Mouse (Mus musculus) CH12.LX (cell line): ENCODE results near the gene Car1. TPM values are rescaled to one million over a fixed set of nuclear protein-coding genes. Genes with fewer than 3 reads are reported as not detected.
"Not testable (repeated sequence)": the region's sequence is repeated elsewhere in the genome, so short reads cannot be mapped to it uniquely, and the experiment has no call there.

Experiments
- DNase-seq: peaks from one replicate; pipeline ENCODE4 v3.0.0-alpha.2; 2013; ENCODE audit errors: extremely low read depth
- H3K27ac ChIP-seq: 2 replicates; pipeline ENCODE4 v1.5.1; 2012; ENCODE audit warnings: low read depth, mild to moderate bottlenecking, control low read depth, moderate library complexity; ENCODE audit not compliant: insufficient read depth
- H3K27me3 ChIP-seq: replicated peaks from 2 replicates; pipeline ENCODE3; 2012; ENCODE audit warnings: inconsistent platforms
- H3K36me3 ChIP-seq, 2 experiments: replicated peaks in 1 of 2; 2 replicates each; pipeline versions ENCODE3 to v1.6.1; 2012; ENCODE audit warnings: inconsistent platforms in 1 of 2, low read length in 1 of 2, mild to moderate bottlenecking in 1 of 2, mixed read lengths in 1 of 2, moderate library complexity in 1 of 2; ENCODE audit not compliant: control insufficient read depth in 1 of 2, insufficient read depth in 1 of 2
- H3K4me1 ChIP-seq, 2 experiments: 2 replicates each; pipeline ENCODE4 v1.6.1; 2012; ENCODE audit warnings: inconsistent platforms in 1 of 2, moderate library complexity in 1 of 2; ENCODE audit not compliant: insufficient read depth in 2 of 2, control insufficient read depth in 1 of 2
- H3K4me2 ChIP-seq: 2 replicates; pipeline ENCODE4 v1.6.1; 2012; ENCODE audit warnings: low read depth, mild to moderate bottlenecking, control low read depth; ENCODE audit not compliant: poor library complexity, insufficient read depth, severe bottlenecking
- H3K4me3 ChIP-seq, 3 experiments: fragments of 150-350 bp in 1 of 3; sonication (generic) in 1 of 3; replicated peaks in 1 of 3; 2 replicates each; pipeline versions ENCODE3 to v1.5.1; 2011 to 2012; ENCODE audit warnings: low read depth in 2 of 3, low read length in 2 of 3, mild to moderate bottlenecking in 2 of 3, moderate library complexity in 2 of 3, control low read depth in 1 of 3, improper control_type of control experiment in 1 of 3, inconsistent platforms in 1 of 3, mixed read lengths in 1 of 3; ENCODE audit not compliant: poor library complexity in 1 of 3
- H3K79me2 ChIP-seq: replicated peaks from 2 replicates; pipeline ENCODE4 v1.6.1; 2012; ENCODE audit warnings: mild to moderate bottlenecking, moderate library complexity; ENCODE audit not compliant: control insufficient read depth, poor library complexity, insufficient read depth, severe bottlenecking; ENCODE audit errors: extremely low read depth
- H3K9ac ChIP-seq: 2 replicates; pipeline ENCODE4 v1.6.1; 2012; ENCODE audit warnings: low read depth, mild to moderate bottlenecking, control low read depth, moderate library complexity; ENCODE audit not compliant: insufficient read depth
- H3K9me3 ChIP-seq: replicated peaks from 2 replicates; pipeline ENCODE3; 2012; ENCODE audit warnings: low read length, inconsistent platforms, mixed read lengths
- CTCF ChIP-seq, 2 experiments: IDR thresholded peaks in 1 of 2; conservative IDR thresholded peaks in 1 of 2; 2 replicates each; pipeline ENCODE4 v1.5.1; 2011 to 2012; ENCODE audit warnings: low read depth in 2 of 2, low read length in 2 of 2, improper control_type of control experiment in 1 of 2, inconsistent platforms in 1 of 2, mild to moderate bottlenecking in 1 of 2, moderate library complexity in 1 of 2
- E2F4 ChIP-seq: IDR thresholded peaks from 2 replicates; pipeline ENCODE4 v1.6.1; 2011; ENCODE audit warnings: low read depth, low read length, improper control_type of control experiment; ENCODE audit not compliant: insufficient replicate concordance
- JUN ChIP-seq: IDR thresholded peaks from 2 replicates; pipeline ENCODE4 v1.6.1; 2011; ENCODE audit warnings: low read depth, mild to moderate bottlenecking, low read length, improper control_type of control experiment, moderate library complexity; ENCODE audit not compliant: insufficient read depth
- NRF1 ChIP-seq: IDR thresholded peaks from 2 replicates; pipeline ENCODE4 v1.6.1; 2014; ENCODE audit warnings: low read depth, mild to moderate bottlenecking, inconsistent platforms, low read length, improper control_type of control experiment, moderate library complexity
- TCF12 ChIP-seq: IDR thresholded peaks from 2 replicates; pipeline ENCODE4 v1.6.1; 2014; ENCODE audit warnings: low read depth, mild to moderate bottlenecking, inconsistent platforms, low read length, improper control_type of control experiment
- dilution Hi-C: fragments of 300-500 bp; cut with MboI; formaldehyde crosslinking; loops from 2 replicates; pipeline ENCODE4 v1.14.3; 2020; ENCODE audit warnings: low sequenced_read_pairs; ENCODE audit not compliant: extremely low pct_unique_long_range_greater_than_20kb, extremely low pct_ligation_motif_present
- in situ Hi-C: fragments of 300-500 bp; cut with MboI; formaldehyde crosslinking; loops from 3 replicates; pipeline ENCODE4 v1.14.3; 2019; ENCODE audit warnings: low sequenced_read_pairs, low pct_ligation_motif_present, low pct_unique_long_range_greater_than_20kb, mixed read lengths
- polyA plus RNA-seq: library from polyadenylated mRNA; unstranded; fragments of >175 nt; gene quantifications from 2 replicates; pipeline ENCODE4 v1.2.1, GENCODE M21; 2012; ENCODE audit warnings: low read depth; ENCODE audit not compliant: insufficient read length
- total RNA-seq, 2 experiments: library from RNA; depleted of rRNA; stranded (reverse); fragments of 300-350 nt in 1 of 2; fragments of >200 nt in 1 of 2; gene quantifications; 2 replicates each; pipeline ENCODE4 v1.2.3; 2012 to 2014

Gene Car1
- total and polyA plus RNA-seq, 3 experiments, result 0.26 TPM; not detected in 2

- H3K4me2 ChIP-seq, H3K79me2 ChIP-seq, H3K9me3 ChIP-seq, H3K4me3 ChIP-seq, H3K9ac ChIP-seq, in situ Hi-C loops, dilution Hi-C loops, H3K27ac ChIP-seq, H3K27me3 ChIP-seq, H3K36me3 ChIP-seq, DNase-seq, H3K4me1 ChIP-seq: not testable (repeated sequence)
These were observed 25.8 kb downstream of the Car1 start for GRCm38 (mm10) chr3:14782365-14782764.

- in situ Hi-C loops (no loop called here), dilution Hi-C loops (no loop called here)
- TF ChIP-seq JUN (no peak), CTCF (conservative IDR thresholded peaks at IDR 0.05 in 1 of 2, IDR thresholded peaks at IDR 0.05 in 1 of 2; ENCODE audit: low read depth in 2 of 2, low read length in 2 of 2) (no peak), NRF1 (no peak), E2F4 (no peak), TCF12 (no peak)
- no peak for DNase-seq
- Histone ChIP-seq H3K27ac (no peak overlapping the region), H3K9me3 (no peaks in the 10 kb centered on the region), H3K4me1 (no peaks in the 10 kb centered on the region), H3K4me2 (no peak overlapping the region), H3K4me3 (no peak overlapping the region), H3K36me3 (no peaks in the 10 kb centered on the region), H3K79me2 (no peaks in the 10 kb centered on the region), H3K27me3 (no peaks in the 10 kb centered on the region), H3K9ac (no peak overlapping the region)
These were observed 28.0 kb downstream of the Car1 start for GRCm38 (mm10) chr3:14780212-14780611.

- H3K27ac ChIP-seq, dilution Hi-C loops, in situ Hi-C loops, H3K4me3 ChIP-seq, DNase-seq, H3K27me3 ChIP-seq, H3K79me2 ChIP-seq, H3K9ac ChIP-seq, H3K4me2 ChIP-seq, H3K4me1 ChIP-seq, H3K9me3 ChIP-seq, H3K36me3 ChIP-seq: not testable (repeated sequence)
These were observed 31.5 kb downstream of the Car1 start for GRCm38 (mm10) chr3:14776497-14777162.

GRCm38 (mm10) chr3:14774539-14774938, 33.6 kb downstream of the Car1 start:
- DNase-seq, in situ Hi-C loops: not testable (repeated sequence)

GRCm38 (mm10) chr3:14772473-14772872, 35.7 kb downstream of the Car1 start:
- H3K4me3 ChIP-seq, H3K9me3 ChIP-seq, H3K4me2 ChIP-seq, in situ Hi-C loops, dilution Hi-C loops, H3K79me2 ChIP-seq, DNase-seq, H3K4me1 ChIP-seq, H3K27ac ChIP-seq, H3K27me3 ChIP-seq, H3K9ac ChIP-seq, H3K36me3 ChIP-seq: not testable (repeated sequence)

More at GRCm38 (mm10) chr3:14774539-14774938, 33.6 kb downstream of the Car1 start:
- H3K9me3 ChIP-seq, dilution Hi-C loops, H3K27ac ChIP-seq, H3K79me2 ChIP-seq, H3K4me3 ChIP-seq, H3K27me3 ChIP-seq, H3K4me2 ChIP-seq, H3K36me3 ChIP-seq, H3K4me1 ChIP-seq, H3K9ac ChIP-seq: not testable (repeated sequence)
